Mouse (Mus musculus) yolk sac, embryonic 10.5 days (tissue): ENCODE measurements around the gene Olfr152.

ENCODE experiments used
- DNase-seq: peaks from one replicate; pipeline ENCODE4 v3.0.0-alpha.2; 2017; ENCODE audit warnings: low spot score

Olfr152 gene

DNA sequence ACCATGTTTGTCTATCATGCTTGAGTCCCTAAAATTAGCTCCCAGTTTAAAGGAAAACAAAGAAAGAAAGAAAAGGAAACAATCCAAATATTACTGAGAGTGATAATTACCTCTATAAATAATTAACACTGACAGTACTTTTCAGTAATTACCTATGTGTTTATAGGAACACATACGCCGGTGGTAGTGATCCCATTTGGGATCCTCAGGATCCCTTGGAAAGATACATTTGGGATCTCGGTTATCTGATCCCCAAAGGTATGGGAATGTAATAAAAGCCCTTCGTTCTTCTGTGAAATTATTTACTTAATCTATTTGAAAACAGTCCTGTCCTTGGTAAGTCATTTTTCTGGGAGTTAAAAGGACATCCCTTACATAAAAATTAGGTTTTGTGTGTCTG lies at the start of gene Olfr152:
Gene Olfr152 (plus strand): TSS at position 301 of the 400 bp plus-strand sequence.
- DNase-seq, result no peak

GRCm38 (mm10) chr2:87739878-87740277 lies 39.4 kb upstream of the Olfr152 start, which contains the start of gene Olfr1138:
TSS of gene Olfr1138 (minus strand) at chr2:87739978.
- no peak for DNase-seq

GRCm38 (mm10) chr2:87743452-87743851 lies 35.8 kb upstream of the Olfr152 start, which contains the start of gene Olfr1140:
TSS of gene Olfr1140 (plus strand) at chr2:87743752.
- DNase-seq, result no peak

- DNase-seq, result no peak
Measured at GRCm38 (mm10) chr2:87753891-87754290, 25.4 kb upstream of the Olfr152 start, which contains the start of gene Olfr1141. TSS of gene Olfr1141 (minus strand) at chr2:87753991.

DNA sequence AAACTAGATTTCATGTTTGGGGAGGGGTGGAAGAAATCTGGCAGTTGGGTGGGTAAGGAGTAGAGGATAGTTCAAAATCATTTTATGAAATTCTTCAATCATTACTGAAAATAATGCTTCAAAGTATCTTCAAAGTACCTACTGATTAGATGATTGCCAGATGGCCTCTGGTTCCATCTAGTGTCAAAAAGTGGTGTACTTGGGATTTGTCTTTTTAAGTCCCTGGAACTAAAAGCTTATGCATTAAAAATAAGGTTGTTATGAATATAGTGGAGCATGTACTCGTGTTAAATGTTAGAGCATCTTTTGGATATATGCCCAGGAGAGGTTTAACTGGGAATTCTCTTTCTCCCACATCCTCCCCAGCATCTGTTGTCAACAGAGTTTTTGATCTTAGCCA lies 3.1 kb upstream of the Olfr152 start:
- no peak for DNase-seq

GRCm38 (mm10) chr2:87800292-87800691 lies 21.0 kb downstream of the Olfr152 start, which contains the start of gene Olfr1143:
TSS of gene Olfr1143 (plus strand) at chr2:87800592.
- no peak for DNase-seq

DNA sequence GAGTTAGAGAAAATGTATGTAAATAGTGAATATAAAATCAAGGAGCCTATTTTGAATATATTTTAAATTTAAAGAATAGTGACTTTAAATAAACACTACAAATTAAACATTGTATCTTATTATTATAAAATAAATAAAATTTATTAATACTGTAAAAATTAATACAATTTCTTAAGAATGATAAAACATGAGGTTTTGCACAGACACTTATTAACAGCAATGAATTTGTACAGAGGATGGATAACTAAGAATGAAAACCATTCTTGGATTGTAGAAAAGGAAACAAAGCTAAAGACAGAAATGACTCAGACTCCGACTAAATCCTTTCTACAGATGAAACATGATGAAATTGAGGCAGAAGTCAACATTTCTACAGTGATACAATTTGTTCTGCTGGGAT lies 30.2 kb downstream of the Olfr152 start, which contains the start of gene Olfr1145:
Gene Olfr1145 (plus strand): TSS at position 301 of the 400 bp plus-strand sequence.
- DNase-seq, result no peak

DNA sequence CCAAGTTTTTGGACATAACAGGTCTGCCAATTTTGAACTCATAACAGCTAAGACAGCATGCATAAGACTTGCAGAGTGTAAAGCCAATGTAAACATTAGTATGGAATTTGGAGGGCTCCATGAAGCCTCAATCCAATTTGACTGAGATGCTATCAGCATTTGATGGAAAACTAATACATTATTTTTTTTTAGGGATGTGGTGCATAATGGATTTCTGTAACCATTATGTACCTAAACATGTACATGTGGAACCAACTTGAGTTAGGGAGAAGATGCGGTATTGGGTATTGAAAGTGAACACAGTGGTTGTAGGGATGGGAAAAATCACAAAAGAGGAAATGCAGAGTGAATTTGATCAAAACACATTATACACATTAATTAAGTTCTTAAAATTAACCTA lies 51.0 kb downstream of the Olfr152 start, which contains the start of gene Olfr1148:
Gene Olfr1148 (plus strand): TSS at position 301 of the 400 bp plus-strand sequence.
- DNase-seq, result no peak
